Mouse (Mus musculus) ES-Bruce4 (cell line): ENCODE measurements at regions not wholly inside any gene's neighbourhood (a gene's known extent, or its start where the extent isn't known, plus 50 kb on each side); places are given as distances from the start of the nearest gene placed in this dataset.

Experiments used
- H3K27ac ChIP-seq: 2 replicates; pipeline ENCODE4 v1.5.1; 2012; ENCODE audit warnings: low read length, inconsistent platforms; ENCODE audit not compliant: insufficient read depth
- H3K27me3 ChIP-seq: 2 replicates; pipeline ENCODE4 v1.6.1; 2012; ENCODE audit warnings: mild to moderate bottlenecking, low read length, inconsistent platforms; ENCODE audit not compliant: control insufficient read depth, poor library complexity, insufficient read depth, severe bottlenecking
- H3K36me3 ChIP-seq: 2 replicates; pipeline ENCODE4 v1.6.1; 2012; ENCODE audit warnings: inconsistent platforms, mild to moderate bottlenecking, low read length, moderate library complexity; ENCODE audit not compliant: control insufficient read depth, poor library complexity, insufficient read depth, severe bottlenecking
- H3K4me1 ChIP-seq: one replicate; pipeline ENCODE4 v1.8.1; 2011; ENCODE audit warnings: low read length; ENCODE audit not compliant: control insufficient read depth, insufficient read depth
- H3K4me3 ChIP-seq: 2 replicates; pipeline ENCODE4 v1.5.1; 2011; ENCODE audit warnings: low read depth, mild to moderate bottlenecking, low read length
- H3K9ac ChIP-seq: 2 replicates; pipeline ENCODE4 v1.6.1; 2012; ENCODE audit warnings: low read depth, mild to moderate bottlenecking, inconsistent platforms; ENCODE audit not compliant: poor library complexity, severe bottlenecking
- H3K9me3 ChIP-seq: replicated peaks from 2 replicates; pipeline ENCODE4 v1.6.1; 2012; ENCODE audit warnings: mild to moderate bottlenecking, low read length, inconsistent platforms; ENCODE audit not compliant: control insufficient read depth, poor library complexity, insufficient read depth, severe bottlenecking
- CTCF ChIP-seq: IDR thresholded peaks from one replicate; pipeline ENCODE4 v1.8.1; 2011; ENCODE audit warnings: low read depth, low read length
- EP300 ChIP-seq: IDR thresholded peaks from 2 replicates; pipeline ENCODE4 v1.6.1; 2011; ENCODE audit warnings: low read depth, low read length; ENCODE audit not compliant: insufficient read depth
- POLR2A ChIP-seq: IDR thresholded peaks from one replicate; pipeline ENCODE4 v1.8.1; 2011; ENCODE audit warnings: low read length; ENCODE audit not compliant: insufficient read depth

DNA sequence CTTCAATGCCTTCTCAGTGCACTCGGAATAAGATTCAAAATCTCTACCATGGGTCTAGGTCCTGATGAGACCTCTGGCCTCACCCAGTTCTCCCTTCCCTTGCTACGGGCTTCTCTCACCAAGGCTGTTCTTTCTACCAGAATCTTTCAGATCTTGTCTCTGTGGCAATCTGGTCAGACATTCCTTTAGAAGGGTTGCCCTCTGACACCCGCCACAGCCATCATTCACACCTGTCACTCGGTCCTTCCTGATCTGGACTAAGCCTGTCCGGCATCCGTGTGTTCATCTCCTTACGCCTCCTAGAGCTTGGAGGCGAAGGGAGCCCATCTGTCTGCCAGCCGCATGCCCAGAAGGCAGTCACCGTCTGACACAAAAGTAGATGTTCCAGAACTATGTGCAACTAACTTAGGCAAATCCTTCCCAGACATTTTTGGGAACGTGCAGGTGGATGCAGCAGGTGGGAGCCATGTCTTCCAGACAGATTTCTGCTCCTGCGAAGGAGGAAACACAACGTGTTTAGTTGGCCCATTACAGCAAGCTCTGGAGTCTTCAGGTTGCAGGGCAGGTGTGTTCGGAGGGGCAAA lies 77.7 kb downstream of the Fam76b start:
- no peak overlapping the region for H3K9ac ChIP-seq
- no peaks in the 10 kb centered on the region for H3K36me3 ChIP-seq
- no peak overlapping the region for H3K4me3 ChIP-seq
- no peaks in the 10 kb centered on the region for H3K9me3 ChIP-seq
- TF ChIP-seq CTCF (no peak), EP300 (no peak), POLR2A (no peak)
- no peaks in the 10 kb centered on the region for H3K4me1 ChIP-seq
- H3K27me3 ChIP-seq: no peaks in the 10 kb centered on the region
- H3K27ac ChIP-seq: no peak overlapping the region

- H3K36me3 ChIP-seq: no peaks in the 10 kb centered on the region
- TF ChIP-seq POLR2A: no peak
- no peak for TF ChIP-seq EP300
- TF ChIP-seq CTCF: no peak
- H3K4me3 ChIP-seq: no peak overlapping the region
- H3K9me3 ChIP-seq: no peaks in the 10 kb centered on the region
- no peak overlapping the region for H3K9ac ChIP-seq
- no peak overlapping the region for H3K27ac ChIP-seq
- H3K4me1 ChIP-seq: no peaks in the 10 kb centered on the region
- no peaks in the 10 kb centered on the region for H3K27me3 ChIP-seq
These were observed 79.2 kb downstream of the Fam76b start for GRCm38 (mm10) chr9:13906736-13907135.

GRCm38 (mm10) chr9:13909604-13910003 lies 82.1 kb downstream of the Fam76b start:
- H3K4me3 ChIP-seq: no peak overlapping the region
- no peak overlapping the region for H3K9ac ChIP-seq
- no peak overlapping the region for H3K27ac ChIP-seq
- no peaks in the 10 kb centered on the region for H3K36me3 ChIP-seq
- TF ChIP-seq CTCF: no peak
- TF ChIP-seq EP300: no peak
- TF ChIP-seq POLR2A: no peak
- no peaks in the 10 kb centered on the region for H3K4me1 ChIP-seq
- H3K9me3 ChIP-seq: no peaks in the 10 kb centered on the region
- no peaks in the 10 kb centered on the region for H3K27me3 ChIP-seq

GRCm38 (mm10) chr9:13910091-13910490 lies 82.6 kb downstream of the Fam76b start:
- no peaks in the 10 kb centered on the region for H3K9me3 ChIP-seq
- TF ChIP-seq CTCF (no peak), EP300 (no peak), POLR2A (no peak)
- no peak overlapping the region for H3K27ac ChIP-seq
- H3K36me3 ChIP-seq: no peaks in the 10 kb centered on the region
- H3K27me3 ChIP-seq: no peaks in the 10 kb centered on the region
- H3K9ac ChIP-seq: no peak overlapping the region
- no peak overlapping the region for H3K4me3 ChIP-seq
- H3K4me1 ChIP-seq: no peaks in the 10 kb centered on the region

DNA sequence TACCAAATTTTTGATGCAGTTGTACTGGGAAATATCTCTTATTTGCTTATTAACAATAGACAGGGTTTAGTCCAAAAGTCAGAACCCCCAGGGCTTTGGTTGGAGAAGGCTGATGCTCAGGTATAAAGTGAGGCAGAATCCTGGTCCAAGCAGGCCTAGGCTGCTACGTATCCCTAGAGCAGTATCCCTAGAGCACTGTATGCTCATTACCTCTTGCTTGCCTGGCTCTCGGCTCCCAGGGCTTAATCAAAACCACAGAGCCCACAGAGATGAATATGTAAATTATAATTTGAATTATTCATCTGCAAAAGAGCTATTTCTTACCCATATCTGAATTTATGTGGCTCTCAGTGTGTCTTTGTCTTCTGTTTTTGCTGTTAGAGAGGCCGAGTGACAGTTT lies 85.9 kb downstream of the Fam76b start:
- H3K27ac ChIP-seq: no peak overlapping the region
- no peak overlapping the region for H3K9ac ChIP-seq
- H3K27me3 ChIP-seq: no peaks in the 10 kb centered on the region
- no peak overlapping the region for H3K4me3 ChIP-seq
- H3K36me3 ChIP-seq: no peaks in the 10 kb centered on the region
- H3K4me1 ChIP-seq: no peaks in the 10 kb centered on the region
- no peaks in the 10 kb centered on the region for H3K9me3 ChIP-seq
- no peak for TF ChIP-seq POLR2A
- TF ChIP-seq CTCF: no peak
- TF ChIP-seq EP300: no peak

DNA sequence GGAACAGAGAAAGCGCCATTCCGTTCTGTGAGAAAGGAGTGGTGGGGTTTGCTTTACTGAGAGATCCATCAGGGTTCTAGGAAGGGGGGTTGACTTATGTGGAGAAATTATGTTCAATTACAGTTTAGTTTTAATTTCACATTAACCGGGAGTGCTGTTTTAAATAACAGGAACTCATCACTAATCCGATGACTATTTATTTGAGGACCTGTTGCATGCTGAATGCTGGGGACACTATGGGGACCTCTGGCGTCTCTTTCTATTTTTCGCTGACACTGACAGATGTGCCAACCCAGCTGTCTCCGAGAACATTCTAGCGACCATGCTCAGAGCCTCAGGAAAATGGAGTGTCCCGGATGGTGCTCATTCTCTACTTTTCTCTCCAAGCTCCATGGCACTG lies 86.6 kb downstream of the Fam76b start:
- H3K27ac ChIP-seq: no peak overlapping the region
- H3K9me3 ChIP-seq: no peaks in the 10 kb centered on the region
- TF ChIP-seq CTCF: no peak
- no peak for TF ChIP-seq POLR2A
- TF ChIP-seq EP300: no peak
- no peak overlapping the region for H3K9ac ChIP-seq
- H3K4me1 ChIP-seq: no peaks in the 10 kb centered on the region
- H3K36me3 ChIP-seq: no peaks in the 10 kb centered on the region
- no peaks in the 10 kb centered on the region for H3K27me3 ChIP-seq
- no peak overlapping the region for H3K4me3 ChIP-seq
